Mouse (Mus musculus): ENCODE measurements around the gene Morn3.

Morn3 gene

DNA sequence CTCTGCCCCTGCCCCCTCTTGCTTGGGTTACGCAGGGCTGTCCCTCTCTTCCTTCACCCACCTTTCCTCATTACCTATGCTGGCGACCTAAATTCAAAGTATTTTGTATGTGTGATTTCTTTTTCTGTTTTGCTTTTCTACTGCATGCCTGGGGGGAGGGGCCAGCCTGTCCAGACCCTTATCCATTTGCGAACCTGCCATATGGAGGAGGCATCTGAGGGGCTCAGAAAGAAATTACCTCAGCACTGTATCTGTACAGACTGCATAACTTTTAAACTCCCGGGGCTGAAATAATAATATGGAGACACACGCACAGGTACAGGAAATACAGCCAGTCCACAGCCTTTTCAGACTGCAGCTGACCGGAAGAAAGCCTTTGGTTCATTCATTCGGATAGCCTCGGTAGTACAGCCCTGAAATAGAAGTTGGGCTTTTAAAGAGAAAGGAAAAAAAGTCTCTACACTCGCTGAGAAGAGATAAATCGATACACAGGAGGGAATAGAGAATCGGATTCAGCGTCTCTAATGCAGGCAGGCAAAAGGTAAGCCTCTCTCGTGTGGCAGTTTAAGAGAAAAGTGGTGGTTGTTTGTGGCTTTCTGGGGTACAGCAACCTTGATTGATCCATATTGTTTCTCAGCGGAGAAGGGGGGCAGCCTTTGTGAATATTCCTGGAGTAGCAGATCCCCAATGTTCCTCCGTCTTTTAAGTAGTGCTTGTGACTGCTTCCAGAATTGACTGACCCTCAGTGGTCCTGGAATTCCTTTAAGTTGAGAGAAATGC is 57.1 kb downstream of the Morn3 start, which contains the start of gene Kdm2b:
Gene Kdm2b (minus strand): TSS at position 273 of the 780 bp plus-strand sequence.
- DNase-seq: no peak

DNA sequence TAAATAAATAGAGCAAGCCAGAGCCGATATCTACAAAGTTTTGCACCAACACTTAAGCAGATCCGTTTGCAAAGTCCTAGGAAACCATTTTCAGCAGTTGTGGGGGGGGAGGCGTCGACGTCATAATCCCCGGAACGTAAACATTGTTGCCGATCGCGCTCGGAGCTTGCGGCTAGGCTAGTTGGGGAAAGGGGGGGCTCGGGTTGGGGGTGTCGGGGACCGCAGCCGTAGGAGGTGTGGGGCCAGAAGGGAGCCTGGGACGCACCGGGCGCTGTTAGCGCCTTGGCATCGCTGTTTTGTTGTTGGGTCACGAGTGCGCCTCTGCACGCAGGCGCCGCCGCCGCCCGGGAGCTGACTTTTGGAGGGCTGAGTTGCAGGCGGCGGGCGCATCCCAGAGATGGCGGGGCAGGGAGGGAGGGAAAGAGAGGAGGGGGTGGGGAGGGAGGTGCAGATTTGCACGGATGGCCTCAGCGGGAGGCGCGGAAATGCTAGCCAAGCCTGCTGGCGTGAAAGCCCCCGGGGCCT is 57.8 kb downstream of the Morn3 start:
- DNase-seq: peak; percentile 68

DNA sequence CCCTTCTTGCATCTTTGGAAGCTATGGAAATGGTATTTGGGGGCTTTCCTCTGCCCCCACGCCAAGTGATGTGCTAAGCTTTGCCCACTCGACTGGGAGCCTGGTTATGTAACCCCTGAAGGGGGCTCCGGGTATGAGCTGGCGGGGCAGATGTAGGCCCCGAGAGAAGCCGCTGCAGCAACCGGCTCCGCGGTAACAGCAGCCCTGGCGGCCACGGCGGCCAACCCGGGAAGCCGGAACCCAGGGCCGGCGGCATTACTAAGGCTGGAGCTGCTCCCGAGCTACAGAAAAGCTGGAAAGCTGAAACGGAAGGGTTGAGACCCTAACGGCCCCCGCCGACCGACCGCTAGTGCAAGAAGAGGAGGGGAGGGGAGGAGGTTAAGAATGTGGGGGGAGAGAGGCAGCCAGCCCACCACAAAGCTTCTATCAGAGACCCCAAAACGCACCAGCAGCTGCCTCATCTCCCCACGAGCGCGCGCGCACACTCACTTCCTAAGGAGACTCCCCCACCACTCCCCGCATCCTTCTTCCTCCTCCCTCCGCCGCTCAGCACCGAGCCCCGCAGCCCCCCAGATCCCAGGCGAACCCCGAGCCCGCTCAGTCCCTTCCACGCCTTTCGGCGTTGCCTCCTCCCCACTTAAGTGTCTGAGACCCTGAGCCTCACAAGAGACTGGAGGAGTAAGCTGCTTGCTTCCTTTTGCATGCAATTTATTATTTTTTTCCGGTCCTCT is 58.6 kb downstream of the Morn3 start:
- DNase-seq: peak; percentile 45

DNA sequence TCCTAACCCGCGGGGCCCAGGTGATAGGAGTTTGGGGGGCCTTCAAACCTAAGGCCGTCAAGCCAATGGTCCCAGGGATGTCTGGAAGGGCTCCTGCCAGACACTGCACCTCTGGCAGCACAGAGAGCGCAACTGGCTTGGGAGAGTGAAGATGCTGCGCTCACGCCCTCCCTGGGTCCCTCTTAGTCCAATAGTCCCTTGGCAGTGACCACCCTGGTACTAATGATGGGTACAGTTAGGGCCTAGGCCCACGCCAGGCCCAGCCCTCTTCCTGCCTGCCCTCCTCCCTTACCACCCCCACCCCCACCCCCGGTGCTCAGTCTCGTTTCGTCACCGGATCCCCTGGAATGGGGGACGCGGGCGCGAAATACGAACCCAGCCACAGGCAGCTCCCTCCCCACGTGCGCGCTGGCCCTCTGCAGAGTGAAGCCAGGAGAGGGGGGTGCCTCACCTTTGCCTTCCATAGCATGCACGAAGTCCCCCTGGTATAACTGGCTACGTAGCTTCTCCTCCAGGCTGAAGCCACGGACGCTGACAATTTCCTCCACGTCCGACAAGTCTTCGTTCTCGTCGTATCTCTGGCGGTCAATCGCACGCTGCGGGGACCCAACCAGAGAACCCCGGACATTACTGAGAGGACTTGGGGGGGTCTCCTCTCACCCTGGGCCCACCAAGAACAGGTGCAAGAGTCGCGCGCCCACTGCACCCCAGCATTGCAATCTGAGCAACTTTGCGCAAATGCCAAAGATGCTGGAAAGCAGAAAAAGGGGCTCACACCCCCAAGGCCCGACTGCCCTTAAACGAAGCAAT is 59.4 kb downstream of the Morn3 start:
- peak; percentile 31 for DNase-seq

DNA sequence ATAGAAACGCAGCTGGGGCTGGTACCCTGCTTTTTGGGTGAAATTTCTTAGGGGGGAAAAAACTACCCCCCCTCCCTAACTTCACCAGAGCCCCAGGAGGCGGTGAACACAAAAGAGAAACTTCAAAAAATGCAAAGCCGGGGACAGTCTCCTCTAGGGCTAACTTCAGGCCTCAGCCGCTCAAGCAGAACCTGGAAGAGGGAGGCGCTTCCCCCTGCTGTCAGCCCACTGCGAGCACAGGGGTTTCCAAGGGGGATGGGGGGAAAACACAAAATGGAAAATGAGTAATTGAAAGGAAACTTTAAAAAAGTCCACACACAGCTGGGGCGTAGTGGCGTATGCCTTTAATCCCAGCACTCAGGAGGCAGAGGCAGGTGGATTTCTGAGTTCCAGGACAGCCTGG is 60.7 kb downstream of the Morn3 start:
- DNase-seq: no peak
